Mouse (Mus musculus) hindbrain, embryonic 15.5 days (tissue): ENCODE measurements at regions not wholly inside any gene's neighbourhood (a gene's known extent, or its start where the extent isn't known, plus 50 kb on each side); places are given as distances from the start of the nearest gene placed in this dataset.

Experiments
- ATAC-seq: fragments of 200-750 bp; cut with Nextera tagmentation; 2 replicates; pipeline ENCODE4 v1.8.0; 2017; ENCODE audit warnings: low read depth, moderate number of reproducible peaks, moderate TSS enrichment; ENCODE audit not compliant: low FRiP score
- H3K27ac ChIP-seq: fragments of 300-500 bp; sonication (generic); replicated peaks from 2 replicates; pipeline ENCODE4 v1.5.1; 2015; ENCODE audit warnings: mild to moderate bottlenecking, inconsistent platforms
- H3K27me3 ChIP-seq: fragments of 300-500 bp; sonication (generic); 2 replicates; pipeline ENCODE4 v1.6.1; 2015; ENCODE audit warnings: control low read depth, inconsistent platforms
- H3K36me3 ChIP-seq: fragments of 300-500 bp; sonication (generic); 2 replicates; pipeline ENCODE4 v1.6.1; 2015; ENCODE audit warnings: control low read depth, inconsistent platforms
- H3K4me1 ChIP-seq: fragments of 300-500 bp; sonication (generic); replicated peaks from 2 replicates; pipeline ENCODE4 v1.6.1; 2015; ENCODE audit warnings: control low read depth, inconsistent platforms
- H3K4me2 ChIP-seq: fragments of 300-500 bp; sonication (generic); 2 replicates; pipeline ENCODE4 v1.6.1; 2015; ENCODE audit warnings: moderate library complexity, mild to moderate bottlenecking, inconsistent platforms
- H3K4me3 ChIP-seq: fragments of 300-500 bp; sonication (generic); 2 replicates; pipeline ENCODE4 v1.5.1; 2015; ENCODE audit warnings: mild to moderate bottlenecking, inconsistent platforms
- H3K9ac ChIP-seq: fragments of 300-500 bp; sonication (generic); 2 replicates; pipeline ENCODE4 v1.6.1; 2015; ENCODE audit warnings: inconsistent platforms
- H3K9me3 ChIP-seq: fragments of 300-500 bp; sonication (generic); 2 replicates; pipeline ENCODE4 v1.6.1; 2016; ENCODE audit warnings: control low read depth, inconsistent platforms
- WGBS: fragments of 180-500 bp; shearing (Covaris S2); methylation state at CpG from one replicate; pipeline ENCODE4 v1.1.7; 2015; 5-methylcytosine and 5-hydroxymethylcytosine counted together

DNA sequence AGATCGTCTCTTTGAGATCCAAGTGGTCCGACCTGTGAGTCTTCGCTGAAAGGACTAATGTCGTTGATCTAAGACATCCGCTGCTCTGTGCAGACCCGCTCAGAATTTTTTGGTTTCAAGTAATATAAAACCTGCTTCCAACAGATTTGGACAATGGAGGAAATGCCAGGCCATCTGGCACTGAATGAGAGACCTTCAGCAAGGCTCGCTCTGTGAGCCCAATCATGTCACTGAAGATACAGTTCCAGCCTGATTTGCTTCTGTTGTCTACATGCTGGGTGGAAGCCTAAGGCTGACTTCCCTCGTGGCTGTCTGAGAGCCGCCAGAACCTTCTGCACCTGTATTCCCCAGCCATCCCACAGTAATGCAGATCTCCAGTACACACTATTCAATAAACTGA lies 123.4 kb upstream of the Egflam start:
- Histone ChIP-seq H3K9ac (no peak overlapping the region), H3K27ac (no peak overlapping the region), H3K4me3 (no peak overlapping the region), H3K9me3 (no peaks in the 10 kb centered on the region), H3K4me2 (no peak overlapping the region), H3K36me3 (no peaks in the 10 kb centered on the region), H3K27me3 (no peaks in the 10 kb centered on the region), H3K4me1 (no peaks in the 10 kb centered on the region)
- ATAC-seq: no peak
- WGBS: 85% methylated on average over 9 of the region's 9 CpGs

- no peak overlapping the region for H3K4me3 ChIP-seq
- H3K9ac ChIP-seq: no peak overlapping the region
- H3K27me3 ChIP-seq: no peaks in the 10 kb centered on the region
- H3K9me3 ChIP-seq: no peaks in the 10 kb centered on the region
- WGBS: 85% methylated on average over 14 of the region's 14 CpGs
- H3K36me3 ChIP-seq: no peaks in the 10 kb centered on the region
- H3K27ac ChIP-seq: no peak overlapping the region
- H3K4me2 ChIP-seq: no peak overlapping the region
- ATAC-seq: no peak
- H3K4me1 ChIP-seq: no peaks in the 10 kb centered on the region
Observed at GRCm38 (mm10) chr15:7522902-7523786, 124.9 kb upstream of the Egflam start.

GRCm38 (mm10) chr15:7530959-7531588 lies 132.9 kb upstream of the Egflam start:
- Histone ChIP-seq H3K36me3 (no peaks in the 10 kb centered on the region), H3K27me3 (no peaks in the 10 kb centered on the region), H3K27ac (no peak overlapping the region), H3K4me2 (no peak overlapping the region), H3K9me3 (no peaks in the 10 kb centered on the region), H3K4me1 (no peaks in the 10 kb centered on the region), H3K9ac (no peak overlapping the region), H3K4me3 (no peak overlapping the region)
- WGBS: 13% methylated on average over 5 of the region's 5 CpGs
- no peak for ATAC-seq

DNA sequence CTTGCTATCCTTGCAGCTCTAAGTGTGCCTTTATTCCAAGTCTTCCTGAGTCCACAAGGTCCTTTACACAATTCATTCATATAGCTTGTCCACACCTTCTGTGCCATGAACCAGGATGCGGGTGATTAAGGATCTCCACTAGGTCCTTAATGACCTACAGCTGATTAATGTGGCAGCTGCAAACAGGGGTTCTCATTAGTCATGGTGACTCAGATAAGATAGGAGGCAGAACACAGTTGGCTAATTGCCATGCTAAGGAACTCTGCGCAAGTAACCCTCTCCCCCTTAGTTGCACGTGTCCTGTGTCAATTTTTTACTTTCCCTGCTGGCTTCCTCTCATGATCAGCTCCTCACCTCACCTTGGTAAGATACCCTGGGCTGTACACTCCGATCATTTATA lies 139.7 kb upstream of the Egflam start:
- Histone ChIP-seq H3K9me3 (no peaks in the 10 kb centered on the region), H3K4me1 (no peaks in the 10 kb centered on the region), H3K27me3 (no peaks in the 10 kb centered on the region), H3K4me2 (no peak overlapping the region), H3K9ac (no peak overlapping the region), H3K4me3 (no peak overlapping the region), H3K36me3 (no peaks in the 10 kb centered on the region), H3K27ac (no peak overlapping the region)
- 70% methylated on average over 4 of the region's 4 CpGs for WGBS
- no peak for ATAC-seq

DNA sequence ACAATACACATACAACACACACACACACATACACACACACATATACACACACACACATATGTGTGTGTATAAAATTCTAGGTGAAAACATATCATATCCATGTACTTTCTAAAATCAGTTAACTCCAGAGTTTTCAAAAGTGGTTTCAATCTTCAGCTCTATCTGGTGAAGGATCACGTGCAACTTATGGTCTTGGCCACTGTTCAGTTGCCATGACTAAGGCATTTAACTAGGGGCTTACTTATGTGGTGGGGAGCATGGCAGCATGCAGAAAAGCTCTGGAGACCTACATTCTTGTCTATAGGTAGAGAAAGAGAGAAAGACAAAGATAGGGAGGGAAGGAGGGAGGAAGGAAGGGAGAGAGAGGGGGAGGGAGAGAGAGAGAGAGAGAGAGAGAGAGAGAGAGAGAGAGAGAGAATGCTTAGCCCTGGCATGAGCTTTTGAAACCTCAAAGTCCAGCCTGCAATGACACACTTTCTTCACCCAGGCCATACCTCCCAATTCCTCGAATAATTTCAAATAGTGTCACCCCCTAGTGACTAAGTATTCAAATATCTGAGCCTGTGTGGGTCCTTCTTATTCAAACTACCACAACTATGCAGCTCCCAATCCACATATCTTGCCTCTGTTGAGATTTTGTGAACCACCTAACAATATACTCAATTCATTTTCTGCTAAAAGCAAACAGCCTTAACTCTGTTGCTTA lies 155.1 kb upstream of the Egflam start:
- no peaks in the 10 kb centered on the region for H3K27me3 ChIP-seq
- WGBS: 64% methylated on average over 2 of the region's 2 CpGs
- H3K27ac ChIP-seq: no peak overlapping the region
- H3K9me3 ChIP-seq: no peaks in the 10 kb centered on the region
- no peaks in the 10 kb centered on the region for H3K4me1 ChIP-seq
- no peaks in the 10 kb centered on the region for H3K36me3 ChIP-seq
- no peak overlapping the region for H3K4me2 ChIP-seq
- ATAC-seq: no peak
- H3K4me3 ChIP-seq: no peak overlapping the region
- no peak overlapping the region for H3K9ac ChIP-seq

GRCm38 (mm10) chr15:7554433-7554832 lies 156.2 kb upstream of the Egflam start:
- ATAC-seq: no peak
- H3K27ac ChIP-seq: no peak overlapping the region
- no peak overlapping the region for H3K9ac ChIP-seq
- no peaks in the 10 kb centered on the region for H3K36me3 ChIP-seq
- WGBS: 90% methylated on average over 3 of the region's 3 CpGs
- H3K4me3 ChIP-seq: no peak overlapping the region
- H3K4me2 ChIP-seq: no peak overlapping the region
- H3K9me3 ChIP-seq: no peaks in the 10 kb centered on the region
- H3K4me1 ChIP-seq: no peaks in the 10 kb centered on the region
- H3K27me3 ChIP-seq: no peaks in the 10 kb centered on the region

DNA sequence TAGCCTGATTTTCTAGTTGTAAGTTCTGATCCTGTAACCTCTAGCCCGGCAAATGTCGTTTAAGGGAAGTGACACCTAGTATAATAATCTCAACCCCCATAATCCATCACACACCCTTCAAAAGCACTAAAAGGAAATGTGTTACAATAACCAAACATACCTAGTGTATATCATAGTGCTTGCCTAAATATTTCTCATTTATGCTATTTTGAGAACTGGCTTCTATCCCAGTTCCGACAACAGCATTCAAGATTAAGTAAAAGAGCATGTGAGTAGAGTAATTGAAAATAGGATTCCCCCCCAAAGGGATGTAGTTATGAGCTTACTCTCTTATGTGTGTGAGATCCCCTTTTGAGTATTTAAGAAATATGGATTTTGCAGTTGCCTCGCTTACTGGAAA lies 165.1 kb upstream of the Egflam start:
- Histone ChIP-seq H3K9ac (no peak overlapping the region), H3K27ac (no peak overlapping the region), H3K9me3 (no peaks in the 10 kb centered on the region), H3K36me3 (no peaks in the 10 kb centered on the region), H3K4me1 (0 out of 2 replicates have a peak, but pooled peaks cover 5% of the 10 kb centered on the region), H3K4me3 (no peak overlapping the region), H3K4me2 (no peak overlapping the region), H3K27me3 (no peaks in the 10 kb centered on the region)
- peak; percentile 75; the same call in 1 of the 2 replicates for ATAC-seq
- WGBS: 71% methylated on average over 4 of the region's 4 CpGs

DNA sequence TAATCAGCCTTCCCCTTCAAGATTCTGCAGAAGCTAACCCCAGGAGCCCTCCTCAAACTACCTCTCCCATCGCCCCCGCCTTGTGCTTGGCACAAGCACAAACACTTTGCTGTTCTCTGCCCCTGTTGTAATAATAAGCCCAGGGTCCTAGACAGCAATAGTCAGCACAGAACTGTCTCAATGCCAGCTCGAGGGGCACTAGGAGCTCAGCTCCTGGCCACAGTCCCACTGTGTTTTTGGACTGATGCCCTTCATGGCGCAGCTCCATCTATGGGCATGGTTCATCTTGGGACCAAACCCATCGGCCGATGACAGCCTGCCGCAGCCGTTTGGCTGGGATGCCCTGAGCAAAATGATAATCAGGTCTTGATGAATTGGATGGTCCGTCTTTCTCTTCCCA lies 165.5 kb upstream of the Egflam start:
- 0 out of 2 replicates have a peak, but pooled peaks cover 5% of the 10 kb centered on the region for H3K4me1 ChIP-seq
- H3K4me2 ChIP-seq: no peak overlapping the region
- WGBS: 65% methylated on average over 9 of the region's 9 CpGs
- no peaks in the 10 kb centered on the region for H3K36me3 ChIP-seq
- H3K27me3 ChIP-seq: no peaks in the 10 kb centered on the region
- ATAC-seq: peak; percentile 92
- no peak overlapping the region for H3K4me3 ChIP-seq
- no peak overlapping the region for H3K27ac ChIP-seq
- H3K9ac ChIP-seq: no peak overlapping the region
- no peaks in the 10 kb centered on the region for H3K9me3 ChIP-seq

DNA sequence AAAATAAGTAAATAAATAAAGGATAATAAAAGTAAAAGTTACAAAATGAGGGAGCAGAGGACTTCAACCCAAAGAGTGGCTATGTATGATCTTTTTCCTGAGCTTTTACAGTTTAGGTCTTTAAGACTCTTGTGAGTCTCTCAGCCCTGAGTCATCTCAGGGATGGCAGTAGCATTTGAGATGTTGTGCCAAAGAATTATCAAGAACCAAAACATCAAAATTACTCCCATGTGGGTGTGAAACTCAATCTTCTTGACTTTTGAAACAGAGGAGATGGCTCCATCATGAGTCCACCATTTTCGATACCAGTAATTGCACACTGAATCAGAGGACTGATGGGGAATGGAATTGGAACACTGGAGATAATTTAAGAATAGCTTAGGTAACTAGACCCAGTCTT lies 174.0 kb upstream of the Egflam start:
- H3K4me3 ChIP-seq: no peak overlapping the region
- H3K36me3 ChIP-seq: no peaks in the 10 kb centered on the region
- WGBS: 96% methylated on average over 1 of the region's 1 CpGs
- no peak overlapping the region for H3K9ac ChIP-seq
- no peak overlapping the region for H3K27ac ChIP-seq
- H3K27me3 ChIP-seq: no peaks in the 10 kb centered on the region
- H3K4me2 ChIP-seq: no peak overlapping the region
- no peak for ATAC-seq
- no peaks in the 10 kb centered on the region for H3K9me3 ChIP-seq
- no peaks in the 10 kb centered on the region for H3K4me1 ChIP-seq

DNA sequence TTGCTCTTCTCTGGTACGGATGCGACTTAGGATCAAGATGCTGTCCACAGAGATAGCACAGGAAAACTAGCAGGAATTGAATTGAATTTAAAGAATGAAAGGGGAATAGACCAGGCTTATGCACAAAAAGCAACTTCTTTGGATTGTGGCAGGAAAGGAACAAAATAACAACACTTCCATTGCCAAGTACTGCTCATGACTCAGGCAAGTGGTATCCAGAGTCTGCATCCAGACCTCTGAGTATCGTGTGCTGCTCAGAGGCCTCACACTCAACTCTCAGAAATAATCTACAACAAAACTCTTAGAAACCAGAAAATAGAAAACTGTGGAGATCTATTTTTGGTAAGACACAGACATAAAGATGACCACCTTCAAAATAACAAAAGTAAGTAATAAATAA lies 176.1 kb upstream of the Egflam start:
- WGBS: 90% methylated on average over 3 of the region's 3 CpGs

DNA sequence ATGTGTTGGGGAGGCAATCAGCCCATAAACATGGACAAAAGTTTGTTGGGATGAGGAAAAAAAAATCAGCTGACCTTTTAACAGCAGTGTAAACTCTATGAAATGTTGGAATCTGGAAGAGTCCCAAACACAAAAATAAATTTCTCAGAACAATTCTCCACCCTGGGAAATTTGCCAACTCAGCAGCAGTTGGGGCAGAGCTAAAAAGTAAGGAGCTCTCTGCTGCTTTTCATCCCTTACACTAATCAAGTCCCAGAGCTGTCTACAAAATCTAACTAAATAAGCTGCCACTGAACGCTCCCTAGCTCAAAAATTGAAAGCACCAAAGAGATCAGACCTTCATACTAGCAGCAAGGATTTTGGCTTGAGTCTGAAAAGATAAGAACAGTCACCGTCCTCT lies 176.6 kb upstream of the Egflam start:
- no peak for ATAC-seq
- no peaks in the 10 kb centered on the region for H3K27me3 ChIP-seq
- no peak overlapping the region for H3K27ac ChIP-seq
- H3K4me2 ChIP-seq: no peak overlapping the region
- H3K4me1 ChIP-seq: no peaks in the 10 kb centered on the region
- H3K9ac ChIP-seq: no peak overlapping the region
- H3K36me3 ChIP-seq: no peaks in the 10 kb centered on the region
- no peak overlapping the region for H3K4me3 ChIP-seq
- 61% methylated on average over 2 of the region's 2 CpGs for WGBS
- H3K9me3 ChIP-seq: no peaks in the 10 kb centered on the region

More for the DNA sequence above, 176.1 kb upstream of the Egflam start:
- Histone ChIP-seq H3K4me2 (no peak overlapping the region), H3K9ac (no peak overlapping the region), H3K27me3 (no peaks in the 10 kb centered on the region), H3K9me3 (no peaks in the 10 kb centered on the region), H3K4me1 (no peaks in the 10 kb centered on the region), H3K27ac (no peak overlapping the region), H3K36me3 (no peaks in the 10 kb centered on the region), H3K4me3 (no peak overlapping the region)
- no peak for ATAC-seq

GRCm38 (mm10) chr15:7578439-7578838 lies 180.2 kb upstream of the Egflam start:
- 48% methylated on average over 3 of the region's 3 CpGs for WGBS
- Histone ChIP-seq H3K9me3 (no peaks in the 10 kb centered on the region), H3K4me3 (no peak overlapping the region), H3K27me3 (no peaks in the 10 kb centered on the region), H3K4me1 (no peaks in the 10 kb centered on the region), H3K36me3 (no peaks in the 10 kb centered on the region), H3K27ac (no peak overlapping the region), H3K9ac (no peak overlapping the region), H3K4me2 (no peak overlapping the region)
- ATAC-seq: no peak
